Mouse (Mus musculus): ENCODE data around the gene Lig1. TPM values are rescaled to one million over a fixed set of nuclear protein-coding genes. Genes with fewer than 3 reads are reported as not detected.
"Not testable (repeated sequence)": the region's sequence is repeated elsewhere in the genome, so short reads cannot be mapped to it uniquely, and the experiment has no call there.

Gene Lig1
- 1 to 10 TPM; 6.3 to 9.1 TPM for total RNA-seq (2021)
- long read RNA-seq, experiment 1, partial matches to known transcripts = 1 of 28 reads
- long read RNA-seq, experiment 1, other reads (novel, unspliced or antisense) = 26 of 28 reads
- long read RNA-seq, experiment 2, partial matches to known transcripts = 2 of 37 reads
- long read RNA-seq, experiment 2, other reads (novel, unspliced or antisense) = 34 of 37 reads

DNA sequence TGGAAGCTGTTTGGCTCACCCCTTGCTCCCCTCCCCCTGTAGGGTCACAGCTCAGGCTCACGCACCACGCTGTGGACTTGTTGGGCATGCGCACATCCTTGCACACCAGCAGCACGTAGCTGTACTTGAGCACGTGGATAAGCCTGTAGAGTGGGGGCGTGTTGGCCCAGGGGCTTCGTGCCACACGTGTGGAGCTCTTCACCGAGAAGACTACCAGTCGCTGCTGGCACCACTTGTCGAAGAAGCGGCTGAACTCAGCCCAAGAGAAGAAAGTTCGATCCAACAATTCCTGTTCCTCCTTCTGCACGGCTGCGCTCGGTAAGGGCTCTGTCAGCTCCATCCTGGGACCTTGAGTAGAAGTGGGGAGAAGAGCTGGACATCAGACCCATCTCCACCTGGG, at the start of gene Lig1:
Lig1 (plus strand) TSS at position 203 of the 400 bp plus-strand sequence.
- Histone ChIP-seq H3K4me3 (peak within 1 kb of the TSS; percentile 93), H3K27ac (peak within 1 kb of the TSS; percentile 96)
- no peak for TF ChIP-seq CTCF (conservative IDR thresholded peaks at IDR 0.05)
- DNase-seq (ENCODE audit: low spot score in 2 of 2) = no peak

DNA sequence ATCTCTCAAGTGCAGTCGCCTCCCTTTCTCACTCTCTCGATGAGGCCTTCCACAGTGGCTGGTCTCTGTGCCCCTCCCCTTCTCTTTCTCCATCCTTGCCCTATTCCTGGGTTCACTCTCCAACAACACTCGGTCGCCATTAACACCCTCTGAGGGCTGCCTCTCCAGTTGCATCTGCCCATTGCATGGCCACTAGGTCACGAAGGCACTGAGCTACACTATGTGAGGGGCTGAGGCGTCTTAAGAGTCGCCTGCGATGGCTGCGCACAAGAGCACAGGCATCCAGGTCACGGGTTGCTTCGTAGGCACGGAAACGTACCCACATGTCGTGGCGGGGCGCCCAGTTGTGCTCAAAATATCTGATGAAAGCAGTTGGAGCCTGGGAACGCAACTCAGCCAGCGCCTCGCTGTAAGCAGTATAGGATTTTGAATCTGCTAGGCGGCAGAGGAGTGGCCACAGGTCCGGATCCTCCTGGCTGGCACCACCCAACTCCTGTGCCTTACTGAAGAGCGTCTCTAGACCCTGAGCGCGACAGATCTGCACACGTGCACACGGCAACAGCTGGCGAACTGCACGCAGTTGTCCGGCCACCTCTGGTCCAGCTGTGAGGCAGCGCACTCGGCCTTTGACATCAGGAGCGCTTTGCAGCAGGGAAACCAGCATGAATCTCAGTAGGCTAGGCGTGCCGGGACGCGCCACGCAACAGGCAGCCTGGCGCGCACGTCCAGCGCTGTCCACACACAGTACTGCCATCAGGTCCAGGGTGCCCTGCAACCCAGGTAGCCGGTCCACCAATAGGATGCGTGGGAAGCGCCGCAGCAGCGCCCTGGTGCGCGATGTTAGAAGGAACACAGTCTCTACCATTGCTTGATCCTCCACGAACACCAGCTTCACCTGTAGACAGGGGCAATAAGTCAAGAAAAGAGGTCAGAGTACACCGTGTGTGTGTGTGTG, 16.1 kb upstream of the Lig1 start:
- no peak for TF ChIP-seq CTCF (conservative IDR thresholded peaks at IDR 0.05)
- no peak for DNase-seq (ENCODE audit: low spot score in 2 of 2)
- Histone ChIP-seq H3K27ac (no peak overlapping the region), H3K4me3 (no peak overlapping the region)

DNA sequence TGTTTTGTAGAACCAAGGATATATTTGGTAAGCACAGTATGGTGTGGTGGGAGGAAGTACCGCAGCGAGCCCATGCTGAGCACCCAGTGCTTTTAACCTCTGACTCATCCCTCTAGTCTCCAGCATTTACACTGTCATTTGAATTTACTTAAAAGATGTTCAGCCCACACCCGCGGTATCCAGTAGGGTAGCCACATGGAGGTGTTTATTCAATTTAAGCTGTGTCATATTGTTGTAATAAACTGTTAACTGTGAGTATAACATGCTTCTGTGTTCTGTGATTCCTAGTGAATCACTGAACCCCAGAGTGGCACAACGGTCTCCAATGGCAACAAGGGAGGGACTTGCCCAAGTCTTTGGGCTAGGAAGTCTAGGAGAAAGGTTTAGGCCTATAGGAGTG, 13.2 kb upstream of the Lig1 start:
- H3K27ac ChIP-seq = no peak overlapping the region
- DNase-seq (ENCODE audit: low spot score in 2 of 2) = no peak
- no peak overlapping the region for H3K4me3 ChIP-seq
- no peak for TF ChIP-seq CTCF (conservative IDR thresholded peaks at IDR 0.05)

DNA sequence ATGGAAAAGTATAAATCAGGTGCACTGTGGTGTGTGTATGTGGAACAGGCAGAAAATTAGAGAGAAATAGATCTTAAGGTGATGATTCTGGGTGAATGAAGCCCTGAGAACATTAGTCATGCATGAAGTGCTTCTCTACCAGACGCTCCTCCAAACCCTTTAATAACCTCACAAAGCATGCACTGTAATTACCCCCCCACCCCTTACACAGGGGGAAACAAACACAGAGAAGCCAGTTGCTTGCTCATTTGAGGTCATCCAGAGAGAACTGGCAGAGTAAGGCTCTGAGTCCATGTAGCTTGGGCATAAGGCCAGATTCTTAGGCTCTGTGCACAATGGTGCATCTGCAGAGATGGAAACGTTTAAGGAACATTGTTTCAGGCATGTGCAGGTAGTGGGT, 12.7 kb upstream of the Lig1 start:
- no peak for DNase-seq (ENCODE audit: low spot score in 2 of 2)
- H3K4me3 ChIP-seq = no peak overlapping the region
- TF ChIP-seq CTCF (conservative IDR thresholded peaks at IDR 0.05) = no peak
- no peak overlapping the region for H3K27ac ChIP-seq

DNA sequence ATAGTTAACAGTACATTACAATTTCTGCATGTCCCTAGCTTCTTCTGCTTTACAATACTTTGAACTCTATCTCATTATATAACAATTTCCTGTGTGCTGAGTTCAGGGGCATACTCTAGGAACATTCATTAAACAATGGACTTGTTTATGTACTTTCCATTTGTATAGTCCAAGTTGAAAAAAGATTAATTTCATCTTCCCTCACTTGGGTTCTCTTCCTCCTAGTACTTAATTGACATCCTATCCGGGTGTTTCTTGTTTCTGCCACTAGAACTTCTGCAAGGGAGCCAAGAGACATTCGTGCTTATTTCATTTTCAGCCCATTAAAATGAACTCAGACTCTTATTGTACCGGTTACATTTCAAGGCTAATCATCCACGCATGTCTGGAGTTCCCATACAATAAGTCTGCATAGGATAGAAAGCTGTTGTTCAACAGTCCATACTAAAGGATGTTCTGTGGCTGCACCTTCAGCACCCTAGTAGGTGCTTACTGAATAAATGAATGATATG, 8.3 kb upstream of the Lig1 start:
- Histone ChIP-seq H3K27ac (no peak overlapping the region), H3K4me3 (no peak overlapping the region)
- DNase-seq (ENCODE audit: low spot score in 2 of 2) = no peak
- TF ChIP-seq CTCF (conservative IDR thresholded peaks at IDR 0.05) = no peak

DNA sequence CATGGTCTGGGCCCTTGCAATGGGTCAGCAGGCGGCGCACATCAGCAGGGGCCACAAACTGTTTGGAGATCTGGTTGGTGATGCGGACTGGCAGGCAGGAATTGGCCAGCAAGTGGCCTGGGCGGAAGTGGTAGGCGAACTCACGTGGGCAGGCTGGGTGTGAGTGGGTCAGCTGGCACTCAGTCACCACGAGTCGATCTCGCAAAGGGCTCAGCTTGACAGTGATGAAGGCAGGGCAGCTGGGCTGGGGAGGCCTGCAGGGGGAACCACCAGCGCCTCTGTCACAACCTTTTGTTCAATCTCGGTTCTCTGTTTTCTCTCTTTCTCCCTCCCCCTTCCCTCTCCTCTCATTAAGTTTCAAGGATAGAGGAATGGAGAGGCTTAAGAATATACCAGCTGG, 7.7 kb upstream of the Lig1 start:
- Histone ChIP-seq H3K4me3 (no peak overlapping the region), H3K27ac (no peak overlapping the region)
- no peak for TF ChIP-seq CTCF (conservative IDR thresholded peaks at IDR 0.05)
- DNase-seq (ENCODE audit: low spot score in 2 of 2) = no peak

DNA sequence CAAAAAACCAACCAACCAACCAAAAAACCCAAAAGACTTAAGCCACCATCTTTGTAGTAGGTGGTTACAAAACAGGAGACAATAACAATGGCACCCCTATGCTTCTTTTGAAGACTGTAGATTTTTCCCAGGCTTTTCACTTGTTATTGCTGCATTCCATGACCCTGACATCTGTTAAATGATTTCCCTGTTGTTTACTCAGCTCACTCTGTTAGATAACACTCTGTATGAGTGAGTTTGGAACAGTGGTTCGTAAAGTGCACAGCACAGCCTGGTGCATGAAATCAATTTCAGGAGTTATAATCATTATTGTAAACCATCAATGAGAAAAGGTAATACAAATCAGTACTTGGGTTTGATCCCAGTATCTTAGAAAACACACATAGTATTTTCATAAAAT, 5.4 kb upstream of the Lig1 start:
- TF ChIP-seq CTCF (conservative IDR thresholded peaks at IDR 0.05) = no peak
- no peak for DNase-seq (ENCODE audit: low spot score in 2 of 2)

DNA sequence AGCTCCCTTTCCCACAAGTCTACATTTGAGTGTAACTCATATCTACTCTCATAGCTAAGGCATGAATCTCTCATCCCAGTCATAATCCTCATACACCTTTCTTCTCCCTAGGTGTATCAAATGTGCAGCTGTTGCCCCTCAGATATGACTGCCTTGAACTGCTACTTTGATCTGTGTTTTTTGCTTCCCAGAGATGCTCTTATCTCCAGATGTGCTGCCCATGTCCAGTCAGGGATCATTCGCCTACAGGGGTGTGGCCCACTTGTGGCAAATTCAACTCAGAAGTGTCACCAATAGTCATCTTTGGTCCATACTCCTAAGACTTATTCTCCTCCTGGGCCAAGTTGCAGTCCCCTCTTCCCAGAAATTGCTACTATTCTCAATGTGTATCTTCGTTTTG, 750 bp downstream of the Lig1 start:
- no peak for DNase-seq (ENCODE audit: low spot score in 2 of 2)
- H3K4me3 ChIP-seq = peak overlapping the region; percentile 93

More for the DNA sequence above, 5.4 kb upstream of the Lig1 start:
- Histone ChIP-seq H3K4me3 (no peak overlapping the region), H3K27ac (no peak overlapping the region)

DNA sequence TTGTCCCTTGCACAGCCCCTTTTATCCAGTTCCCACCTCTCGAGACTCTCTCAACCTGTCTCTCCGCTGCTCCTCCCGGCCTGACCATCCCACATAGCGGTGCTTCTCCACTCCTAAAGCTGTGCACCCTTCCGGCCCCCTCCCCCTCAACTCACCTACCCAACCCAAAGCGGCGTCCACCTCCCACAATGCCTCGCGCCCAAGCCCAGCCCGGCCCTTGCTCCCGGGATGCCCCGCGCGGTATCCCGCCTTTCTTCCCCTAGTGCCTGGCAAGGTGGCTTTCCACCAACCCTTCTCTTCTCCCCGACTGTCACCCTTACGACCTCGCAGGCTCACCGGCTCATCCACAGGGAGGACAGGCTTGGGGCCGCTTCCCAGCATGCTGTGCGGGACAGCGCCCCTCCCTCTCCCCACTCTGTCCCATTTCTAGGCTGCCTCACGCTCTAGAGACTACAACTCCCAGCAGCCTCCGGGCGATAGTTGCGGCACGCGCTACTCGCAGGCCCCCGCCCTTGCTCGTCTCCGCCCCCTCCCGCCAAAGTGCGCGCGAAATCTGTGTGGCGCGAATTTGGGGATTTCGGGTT, 1.3 kb downstream of the Lig1 start, which contains the start of gene Zswim9:
Zswim9 (minus strand) TSS at position 414 of the 584 bp plus-strand sequence.
- TF ChIP-seq CTCF (conservative IDR thresholded peaks at IDR 0.05) = no peak

More for the DNA sequence above, 750 bp downstream of the Lig1 start:
- no peak for TF ChIP-seq CTCF (conservative IDR thresholded peaks at IDR 0.05)
- peak overlapping the region; percentile 96 for H3K27ac ChIP-seq

DNA sequence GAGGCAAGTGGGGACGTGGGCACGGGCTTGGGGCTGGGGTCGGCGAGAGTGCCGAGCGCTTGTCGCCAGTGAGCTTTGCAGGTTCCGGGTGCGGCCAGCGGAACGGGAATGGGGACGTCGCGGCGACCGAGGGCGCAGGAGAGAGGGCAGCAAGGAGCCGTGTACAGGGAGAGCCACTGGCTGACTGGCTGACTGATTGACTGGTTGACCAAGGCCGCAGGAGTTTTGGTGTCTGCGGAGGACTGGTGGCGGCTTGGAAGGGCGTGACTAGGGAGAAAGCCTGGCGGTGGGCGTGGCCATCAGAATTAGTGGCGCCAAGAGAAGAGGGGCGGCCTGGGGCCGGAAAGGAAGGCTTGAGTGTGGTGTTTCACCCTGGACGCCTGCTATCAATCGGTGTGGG, 1.9 kb downstream of the Lig1 start:
- not testable (repeated sequence) for DNase-seq (ENCODE audit: low spot score in 2 of 2); H3K27ac ChIP-seq
- peak overlapping the region; percentile 93 for H3K4me3 ChIP-seq

More for the DNA sequence above, 1.3 kb downstream of the Lig1 start, which contains the start of gene Zswim9:
- H3K4me3 ChIP-seq = peak within 1 kb of the TSS; percentile 93
- DNase-seq (ENCODE audit: low spot score in 2 of 2) = peak; percentile 92 to 94
- H3K27ac ChIP-seq = peak within 1 kb of the TSS; percentile 96

DNA sequence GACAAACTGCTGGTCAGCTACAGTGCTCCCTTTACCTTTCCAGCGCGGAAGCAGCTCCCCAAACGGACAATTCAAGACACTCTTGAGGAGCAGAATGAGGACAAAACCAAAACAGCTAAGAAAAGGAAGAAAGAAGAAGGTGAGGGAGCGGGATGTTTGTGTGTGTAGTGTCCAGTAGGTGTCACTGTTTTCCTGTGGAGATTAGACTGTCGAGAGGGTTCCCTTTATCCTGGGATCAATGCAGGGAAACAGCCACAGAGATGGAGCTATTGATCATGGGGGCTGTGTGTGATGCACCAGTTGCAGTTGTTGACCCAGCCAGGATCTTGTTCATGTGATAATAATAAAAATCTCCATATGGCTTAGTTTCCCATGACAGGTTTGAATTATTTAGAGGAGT, 11.5 kb downstream of the Lig1 start:
- no peak overlapping the region for H3K4me3 ChIP-seq
- no peak overlapping the region for H3K27ac ChIP-seq
- TF ChIP-seq CTCF (conservative IDR thresholded peaks at IDR 0.05) = peak; percentile 85
- DNase-seq (ENCODE audit: low spot score in 2 of 2) = peak in 1 of 2 experiments; percentile 15

DNA sequence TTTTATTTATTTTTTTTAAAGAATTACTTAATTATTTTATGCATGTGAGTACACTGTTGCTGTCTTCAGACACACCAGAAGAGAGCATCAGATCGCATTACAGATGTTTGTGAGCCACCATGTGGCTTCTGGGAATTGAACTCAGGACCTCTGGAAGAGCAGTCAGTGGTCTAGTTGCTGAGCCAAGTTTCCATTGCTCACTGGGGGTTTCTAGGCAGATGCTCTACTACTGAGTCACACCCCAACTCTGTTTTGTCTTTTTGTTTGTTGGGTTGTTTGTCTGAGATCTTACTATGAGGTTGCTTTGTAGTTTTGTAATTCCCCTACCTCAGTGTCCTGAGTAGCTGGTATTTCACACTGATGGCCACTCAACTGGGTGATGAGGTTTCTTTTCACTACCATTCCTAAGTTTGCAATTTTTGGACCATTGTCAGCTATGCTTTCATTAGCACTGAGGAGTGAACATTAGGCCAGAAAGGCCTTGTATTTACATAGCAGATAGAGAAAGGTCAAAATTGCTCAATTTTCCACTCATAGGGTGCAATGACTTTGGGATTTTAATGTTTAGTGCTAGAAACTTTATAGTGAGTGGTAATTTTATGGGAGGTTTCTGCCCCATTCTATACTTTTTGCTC, 13.1 kb downstream of the Lig1 start:
- Histone ChIP-seq H3K4me3 (no peak overlapping the region), H3K27ac (no peak overlapping the region)
- no peak for TF ChIP-seq CTCF (conservative IDR thresholded peaks at IDR 0.05)
- DNase-seq (ENCODE audit: low spot score in 2 of 2) = no peak
